Mouse (Mus musculus) G1E (cell line): ENCODE data around the gene Pigp.

Experiments used
- CTCF ChIP-seq: IDR thresholded peaks from 2 replicates; pipeline ENCODE4 v1.5.1; 2012; ENCODE audit warnings: low read depth, low read length, inconsistent platforms, mixed read lengths
- GATA1 ChIP-seq: IDR thresholded peaks from 2 replicates; pipeline ENCODE4 v1.6.1; 2012; ENCODE audit warnings: borderline replicate concordance, low read length, inconsistent platforms, mixed read lengths
- GATA2 ChIP-seq: IDR thresholded peaks from 2 replicates; pipeline ENCODE4 v1.6.1; 2012; ENCODE audit warnings: low read depth, low read length, inconsistent platforms, borderline replicate concordance
- POLR2AphosphoS5 ChIP-seq: IDR thresholded peaks from 2 replicates; pipeline ENCODE4 v1.6.1; 2012; ENCODE audit warnings: low read depth, low read length, inconsistent platforms; ENCODE audit not compliant: insufficient replicate concordance

DNA sequence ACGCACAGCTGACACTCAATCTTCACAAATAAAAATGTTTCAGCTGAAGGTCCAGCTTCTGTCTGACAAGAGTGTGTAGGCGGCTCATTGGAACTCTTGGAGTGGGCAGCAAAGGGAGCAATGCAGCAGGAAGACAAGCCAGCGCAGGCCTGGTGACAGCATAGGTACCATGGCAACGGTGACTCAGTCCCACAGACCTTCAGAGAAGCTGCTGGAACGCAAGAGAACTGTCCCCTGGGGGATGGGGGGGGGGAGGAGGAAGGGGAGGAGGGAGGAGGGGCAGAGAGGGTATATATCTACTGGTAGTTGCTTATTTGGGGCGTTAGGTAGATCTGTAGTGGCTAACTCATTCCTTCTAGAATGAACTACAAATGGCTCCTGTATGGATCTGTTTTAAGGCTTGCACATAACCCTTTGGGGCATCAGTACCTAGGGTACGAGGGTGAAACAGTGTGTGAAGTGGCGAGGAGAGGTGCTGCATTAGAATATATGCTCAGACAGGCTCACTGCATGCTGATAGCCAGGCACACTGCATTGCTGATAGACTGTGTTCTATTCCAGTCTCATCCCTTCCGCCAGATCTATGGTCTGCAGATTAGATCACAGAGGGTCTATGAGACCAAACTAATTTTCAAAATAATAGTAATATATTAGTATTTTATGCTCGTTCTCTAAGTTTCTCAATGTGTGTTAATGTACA, 9.3 kb downstream of the Pigp start:
- no peak for TF ChIP-seq GATA1
- no peak for TF ChIP-seq CTCF
- no peak for TF ChIP-seq POLR2AphosphoS5
- no peak for TF ChIP-seq GATA2
